Mouse (Mus musculus) lung, adult 2 months (tissue): ENCODE measurements around the gene Git2.

Source experiments
- CTCF ChIP-seq: fragments of 200-500 bp; IDR thresholded peaks from 2 replicates; pipeline ENCODE4 v1.5.1; 2011; ENCODE audit warnings: mild to moderate bottlenecking, low read length, control low read depth; ENCODE audit not compliant: insufficient read depth
- POLR2A ChIP-seq: fragments of 200-500 bp; IDR thresholded peaks from 2 replicates; pipeline ENCODE4 v1.6.1; 2011; ENCODE audit warnings: low read depth, mild to moderate bottlenecking, control low read depth, low read length, borderline replicate concordance; ENCODE audit errors: extremely low read depth

DNA sequence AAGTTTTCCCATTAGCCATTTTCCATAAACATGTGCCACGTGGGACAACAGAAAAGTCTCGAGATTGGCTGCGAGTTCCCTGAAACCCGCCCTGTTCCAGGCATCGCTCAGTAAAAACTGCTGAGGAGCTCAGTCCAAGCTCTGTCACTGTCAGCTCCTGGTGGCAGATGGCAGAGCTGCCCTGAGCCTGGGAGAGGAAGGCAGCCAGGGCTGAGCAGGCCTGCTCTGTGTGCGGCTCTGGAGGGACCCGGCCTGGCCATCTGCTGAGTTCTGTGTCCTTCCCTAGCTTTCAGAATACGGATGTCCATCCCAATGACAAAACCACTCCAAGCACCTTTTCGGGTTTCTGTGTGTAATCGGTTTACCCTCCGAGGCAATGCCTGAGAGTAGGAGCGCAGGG is 21.9 kb downstream of the Git2 start:
- TF ChIP-seq CTCF = no peak
- no peak for TF ChIP-seq POLR2A
